Mouse (Mus musculus): Measurements from ENCODE around the gene Glis1. TPM values are rescaled to one million over a fixed set of nuclear protein-coding genes. Genes with fewer than 3 reads are reported as not detected.

Gene Glis1
- polyA plus RNA-seq, 1 experiment from 2014 or later: 5.5 TPM

DNA sequence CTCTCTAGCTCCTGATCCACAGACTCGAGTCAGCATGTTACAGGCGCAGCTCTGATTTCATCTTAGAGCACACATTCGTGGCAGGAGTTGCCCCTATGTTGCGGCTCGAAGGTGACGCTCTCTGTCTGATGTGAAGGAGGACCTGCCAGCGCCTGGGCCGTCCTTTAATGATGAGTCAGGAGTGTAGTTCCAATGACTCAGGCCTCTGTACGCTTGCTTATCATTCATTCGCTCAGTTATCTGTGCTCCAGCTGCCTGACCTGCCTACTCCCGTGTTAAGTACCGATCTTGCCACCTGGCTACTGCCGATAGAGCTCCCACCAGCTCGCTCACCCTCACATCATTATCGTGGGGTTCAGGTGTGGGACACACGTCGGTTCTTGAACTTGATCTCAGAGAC lies 24.5 kb downstream of the Glis1 start:
- WGBS: 77% methylated on average over 17 of the region's 17 CpGs
- Histone ChIP-seq H3K9ac (ENCODE audit: low read depth, low read length) (no peak overlapping the region), H3K9me3 (replicated peaks; ENCODE audit: low read length) (no peaks in the 10 kb centered on the region), H3K4me3 (replicated peaks; ENCODE audit: low read depth, low read length) (no peak overlapping the region), H3K36me3 (ENCODE audit: insufficient read depth, low read length) (no peaks in the 10 kb centered on the region), H3K27me3 (ENCODE audit: insufficient read depth, low read length) (no peaks in the 10 kb centered on the region), H3K4me2 (ENCODE audit: low read length) (no peak overlapping the region), H3K4me1 (replicated peaks; ENCODE audit: insufficient read depth, low read length) (no peaks in the 10 kb centered on the region), H3K27ac (no peak overlapping the region)
- DNase-seq (ENCODE audit: low spot score) (no peak), ATAC-seq (replicated peaks; ENCODE audit: low FRiP score, low read depth) (no peak)
- no peak for TF ChIP-seq CTCF (IDR thresholded peaks at IDR 0.05; ENCODE audit: low read depth)

- ATAC-seq (replicated peaks; ENCODE audit: low FRiP score, low read depth) (no peak), DNase-seq (ENCODE audit: low spot score) (no peak)
- Histone ChIP-seq H3K4me1 (replicated peaks; ENCODE audit: insufficient read depth, low read length) (no peaks in the 10 kb centered on the region), H3K9ac (ENCODE audit: low read depth, low read length) (no peak overlapping the region), H3K27ac (no peak overlapping the region), H3K27me3 (ENCODE audit: insufficient read depth, low read length) (no peaks in the 10 kb centered on the region), H3K9me3 (replicated peaks; ENCODE audit: low read length) (no peaks in the 10 kb centered on the region), H3K4me2 (ENCODE audit: low read length) (no peak overlapping the region), H3K36me3 (ENCODE audit: insufficient read depth, low read length) (no peaks in the 10 kb centered on the region), H3K4me3 (replicated peaks; ENCODE audit: low read depth, low read length) (no peak overlapping the region)
- no peak for TF ChIP-seq CTCF (IDR thresholded peaks at IDR 0.05; ENCODE audit: low read depth)
- 77% methylated on average over 2 of the region's 2 CpGs for WGBS
These were observed 25.1 kb downstream of the Glis1 start for GRCm38 (mm10) chr4:107459461-107459860.

- 40% methylated on average over 11 of the region's 11 CpGs for WGBS
- Histone ChIP-seq H3K9me3 (replicated peaks; ENCODE audit: low read length) (no peaks in the 10 kb centered on the region), H3K27me3 (ENCODE audit: insufficient read depth, low read length) (no peaks in the 10 kb centered on the region), H3K4me3 (replicated peaks; ENCODE audit: low read depth, low read length) (no peak overlapping the region), H3K4me2 (ENCODE audit: low read length) (no peak overlapping the region), H3K36me3 (ENCODE audit: insufficient read depth, low read length) (no peaks in the 10 kb centered on the region), H3K27ac (no peak overlapping the region), H3K4me1 (replicated peaks; ENCODE audit: insufficient read depth, low read length) (no peaks in the 10 kb centered on the region), H3K9ac (ENCODE audit: low read depth, low read length) (no peak overlapping the region)
- ATAC-seq (replicated peaks; ENCODE audit: low FRiP score, low read depth) (no peak), DNase-seq (ENCODE audit: low spot score) (no peak)
- TF ChIP-seq CTCF (IDR thresholded peaks at IDR 0.05; ENCODE audit: low read depth): no peak
These were observed 26.1 kb downstream of the Glis1 start for GRCm38 (mm10) chr4:107460468-107460867.

DNA sequence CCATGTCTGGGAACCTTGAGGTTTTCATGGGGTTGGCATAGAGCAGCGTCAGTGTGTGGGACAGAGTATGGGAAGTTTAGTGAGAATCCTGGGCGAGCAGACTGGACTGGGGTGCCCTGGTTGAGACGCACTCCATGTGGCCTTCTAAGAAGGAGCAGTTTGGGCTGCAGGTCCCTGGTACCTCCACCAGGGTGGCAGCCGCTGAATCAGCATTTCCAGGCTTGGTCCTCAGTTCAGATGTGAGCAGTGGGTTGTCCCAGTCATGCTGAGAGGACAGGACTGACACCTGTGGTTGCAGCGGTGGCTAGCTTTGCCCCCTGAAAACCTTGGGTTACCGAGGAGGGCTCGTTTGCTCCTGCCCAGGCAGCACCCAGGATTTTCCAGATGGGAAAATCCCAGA lies 33.4 kb downstream of the Glis1 start:
- no peak for ATAC-seq (replicated peaks; ENCODE audit: low FRiP score, low read depth)
- no peaks in the 10 kb centered on the region for H3K36me3 ChIP-seq (ENCODE audit: insufficient read depth, low read length)
- H3K27me3 ChIP-seq (ENCODE audit: insufficient read depth, low read length): no peaks in the 10 kb centered on the region; the same call in 1 of the 2 replicates
- no peak overlapping the region for H3K9ac ChIP-seq (ENCODE audit: low read depth, low read length)
- H3K9me3 ChIP-seq (replicated peaks; ENCODE audit: low read length): no peaks in the 10 kb centered on the region
- TF ChIP-seq CTCF (IDR thresholded peaks at IDR 0.05; ENCODE audit: low read depth): peak; percentile 47
- no peak overlapping the region for H3K27ac ChIP-seq
- no peak overlapping the region for H3K4me2 ChIP-seq (ENCODE audit: low read length)
- H3K4me1 ChIP-seq (replicated peaks; ENCODE audit: insufficient read depth, low read length): 0 out of 2 replicates have a peak, but pooled peaks cover 6% of the 10 kb centered on the region
- no peak overlapping the region for H3K4me3 ChIP-seq (replicated peaks; ENCODE audit: low read depth, low read length)
- no peak for DNase-seq (ENCODE audit: low spot score)
- WGBS: 65% methylated on average over 7 of the region's 7 CpGs

- no peak for TF ChIP-seq CTCF (IDR thresholded peaks at IDR 0.05; ENCODE audit: low read depth)
- Histone ChIP-seq H3K27ac (no peak overlapping the region), H3K9ac (ENCODE audit: low read depth, low read length) (no peak overlapping the region), H3K4me1 (replicated peaks; ENCODE audit: insufficient read depth, low read length) (0 out of 2 replicates have a peak, but pooled peaks cover 6% of the 10 kb centered on the region), H3K27me3 (ENCODE audit: insufficient read depth, low read length) (no peaks in the 10 kb centered on the region; the same call in 1 of the 2 replicates), H3K36me3 (ENCODE audit: insufficient read depth, low read length) (no peaks in the 10 kb centered on the region), H3K4me2 (ENCODE audit: low read length) (no peak overlapping the region), H3K9me3 (replicated peaks; ENCODE audit: low read length) (no peaks in the 10 kb centered on the region), H3K4me3 (replicated peaks; ENCODE audit: low read depth, low read length) (no peak overlapping the region)
- peak; percentile 79 for ATAC-seq (replicated peaks; ENCODE audit: low FRiP score, low read depth)
- DNase-seq (ENCODE audit: low spot score): peak; percentile 55
- WGBS: 21% methylated on average over 13 of the region's 13 CpGs
These were observed 33.9 kb downstream of the Glis1 start for GRCm38 (mm10) chr4:107468264-107468663.

- WGBS: 75% methylated on average over 11 of the region's 11 CpGs
- Histone ChIP-seq H3K9me3 (replicated peaks; ENCODE audit: low read length) (no peaks in the 10 kb centered on the region), H3K27ac (no peak overlapping the region), H3K4me1 (replicated peaks; ENCODE audit: insufficient read depth, low read length) (0 out of 2 replicates have a peak, but pooled peaks cover 6% of the 10 kb centered on the region), H3K4me3 (replicated peaks; ENCODE audit: low read depth, low read length) (no peak overlapping the region), H3K36me3 (ENCODE audit: insufficient read depth, low read length) (no peaks in the 10 kb centered on the region), H3K27me3 (ENCODE audit: insufficient read depth, low read length) (no peaks in the 10 kb centered on the region; the same call in 1 of the 2 replicates), H3K4me2 (ENCODE audit: low read length) (no peak overlapping the region), H3K9ac (ENCODE audit: low read depth, low read length) (no peak overlapping the region)
- no peak for ATAC-seq (replicated peaks; ENCODE audit: low FRiP score, low read depth)
- DNase-seq (ENCODE audit: low spot score): no peak
- TF ChIP-seq CTCF (IDR thresholded peaks at IDR 0.05; ENCODE audit: low read depth): no peak
These were observed 34.4 kb downstream of the Glis1 start for GRCm38 (mm10) chr4:107468768-107469167.

- ATAC-seq (replicated peaks; ENCODE audit: low FRiP score, low read depth) (no peak), DNase-seq (ENCODE audit: low spot score) (no peak)
- H3K4me2 ChIP-seq (ENCODE audit: low read length): no peak overlapping the region
- no peaks in the 10 kb centered on the region for H3K9me3 ChIP-seq (replicated peaks; ENCODE audit: low read length)
- no peaks in the 10 kb centered on the region; the same call in 1 of the 2 replicates for H3K27me3 ChIP-seq (ENCODE audit: insufficient read depth, low read length)
- H3K9ac ChIP-seq (ENCODE audit: low read depth, low read length): no peak overlapping the region
- 55% methylated on average over 11 of the region's 11 CpGs for WGBS
- H3K27ac ChIP-seq: no peak overlapping the region
- no peaks in the 10 kb centered on the region for H3K4me1 ChIP-seq (replicated peaks; ENCODE audit: insufficient read depth, low read length)
- no peaks in the 10 kb centered on the region for H3K36me3 ChIP-seq (ENCODE audit: insufficient read depth, low read length)
- H3K4me3 ChIP-seq (replicated peaks; ENCODE audit: low read depth, low read length): no peak overlapping the region
- no peak for TF ChIP-seq CTCF (IDR thresholded peaks at IDR 0.05; ENCODE audit: low read depth)
These were observed 41.9 kb downstream of the Glis1 start for GRCm38 (mm10) chr4:107476266-107476665.
